Mouse (Mus musculus) midbrain, embryonic 14.5 days (tissue): ENCODE data around the gene Ttc28. TPM values are rescaled to one million over a fixed set of nuclear protein-coding genes. Genes with fewer than 3 reads are reported as not detected.

Source experiments
- ATAC-seq: fragments of 200-750 bp; cut with Nextera tagmentation; 2 replicates; pipeline ENCODE4 v1.8.0; 2017; ENCODE audit warnings: moderate number of reproducible peaks, moderate library complexity; ENCODE audit not compliant: low FRiP score, low TSS enrichment
- DNase-seq: peaks from one replicate; pipeline ENCODE4 v3.0.0-alpha.2; 2015
- H3K27ac ChIP-seq: fragments of 300-500 bp; sonication (generic); replicated peaks from 2 replicates; pipeline ENCODE4 v1.5.1; 2014; ENCODE audit warnings: mild to moderate bottlenecking, low read depth, low read length, moderate library complexity
- H3K27me3 ChIP-seq: fragments of 300-500 bp; sonication (generic); 2 replicates; pipeline ENCODE4 v1.6.1; 2014; ENCODE audit warnings: low read length, control low read depth, mixed read lengths; ENCODE audit not compliant: control insufficient read depth, insufficient read depth
- H3K36me3 ChIP-seq: fragments of 300-500 bp; sonication (generic); 2 replicates; pipeline ENCODE4 v1.6.1; 2014; ENCODE audit warnings: low read length, control low read depth; ENCODE audit not compliant: control insufficient read depth, insufficient read depth
- H3K4me1 ChIP-seq: fragments of 300-500 bp; sonication (generic); 2 replicates; pipeline ENCODE4 v1.6.1; 2014; ENCODE audit warnings: mild to moderate bottlenecking, antibody characterized with exemption, low read length, control low read depth; ENCODE audit not compliant: control insufficient read depth, insufficient read depth
- H3K4me2 ChIP-seq: fragments of 300-500 bp; sonication (generic); 2 replicates; pipeline ENCODE4 v1.6.1; 2014; ENCODE audit warnings: mild to moderate bottlenecking, low read length, moderate library complexity
- H3K4me3 ChIP-seq: fragments of 300-500 bp; sonication (generic); replicated peaks from 2 replicates; pipeline ENCODE4 v1.5.1; 2014; ENCODE audit warnings: low read depth, low read length
- H3K9ac ChIP-seq: fragments of 300-500 bp; sonication (generic); replicated peaks from 2 replicates; pipeline ENCODE4 v1.6.1; 2014; ENCODE audit warnings: mild to moderate bottlenecking, low read length, moderate library complexity
- H3K9me3 ChIP-seq: fragments of 300-500 bp; sonication (generic); 2 replicates; pipeline ENCODE4 v1.6.1; 2016; ENCODE audit warnings: low read length, control low read depth, mixed read lengths; ENCODE audit not compliant: control insufficient read depth
- WGBS: fragments of 180-500 bp; shearing (Covaris S2); extraction: QIAGEN DNeasy Blood & Tissue Kit; methylation state at CpG from one replicate; pipeline ENCODE4 v1.1.7; 2014; 5-methylcytosine and 5-hydroxymethylcytosine counted together
- polyA plus RNA-seq: library from polyadenylated mRNA; unstranded; fragments of >200 nt; fragmentation: Nextera tagmentation; extraction: Ambion mirVana; gene quantifications from 2 replicates; pipeline ENCODE4 v1.2.1, GENCODE M21; 2014

Ttc28 gene
- polyA plus RNA-seq, 1 experiment from 2014 or later: 30.9 TPM

GRCm38 (mm10) chr5:111217447-111218110 lies 338.0 kb downstream of the Ttc28 start:
- Histone ChIP-seq H3K9me3 (no peaks in the 10 kb centered on the region), H3K27me3 (no peaks in the 10 kb centered on the region), H3K4me1 (peaks cover 89% of the 10 kb centered on the region), H3K27ac (peak overlapping the region; percentile 58), H3K36me3 (no peaks in the 10 kb centered on the region), H3K9ac (no peak overlapping the region), H3K4me2 (no peak overlapping the region), H3K4me3 (no peak overlapping the region)
- WGBS: 55% methylated on average over 18 of the region's 18 CpGs
- DNase-seq: peak; percentile 40
- no peak for ATAC-seq

GRCm38 (mm10) chr5:111218111-111218891 lies 338.7 kb downstream of the Ttc28 start:
- DNase-seq: no peak
- Histone ChIP-seq H3K4me1 (peaks cover 85% of the 10 kb centered on the region), H3K27me3 (no peaks in the 10 kb centered on the region), H3K9ac (no peak overlapping the region), H3K36me3 (peaks cover 2% of the 10 kb centered on the region), H3K9me3 (no peaks in the 10 kb centered on the region), H3K4me3 (no peak overlapping the region), H3K27ac (peak overlapping the region; percentile 58), H3K4me2 (no peak overlapping the region)
- 53% methylated on average over 6 of the region's 6 CpGs for whole genome bisulfite sequencing
- no peak for ATAC-seq

- Histone ChIP-seq H3K9me3 (no peaks in the 10 kb centered on the region), H3K36me3 (peaks cover 9% of the 10 kb centered on the region), H3K4me3 (no peak overlapping the region), H3K27me3 (no peaks in the 10 kb centered on the region), H3K4me2 (no peak overlapping the region), H3K4me1 (peaks cover 78% of the 10 kb centered on the region), H3K9ac (no peak overlapping the region), H3K27ac (peak overlapping the region; percentile 57)
- ATAC-seq: no peak
- WGBS: 51% methylated on average over 5 of the region's 5 CpGs
- no peak for DNase-seq
Observed at GRCm38 (mm10) chr5:111218998-111219397, 339.4 kb downstream of the Ttc28 start.

- H3K4me2 ChIP-seq: no peak overlapping the region
- DNase-seq (peak; percentile 86), ATAC-seq (peak; percentile 83)
- peak overlapping the region; percentile 52 for H3K9ac ChIP-seq
- H3K27ac ChIP-seq: peak overlapping the region; percentile 94
- H3K36me3 ChIP-seq: peaks cover 26% of the 10 kb centered on the region
- no peaks in the 10 kb centered on the region for H3K9me3 ChIP-seq
- 4% methylated on average over 16 of the region's 16 CpGs for WGBS
- H3K4me1 ChIP-seq: peaks cover 59% of the 10 kb centered on the region
- H3K4me3 ChIP-seq: no peak overlapping the region
- H3K27me3 ChIP-seq: no peaks in the 10 kb centered on the region
Observed at GRCm38 (mm10) chr5:111220679-111221380, 341.2 kb downstream of the Ttc28 start.

- Histone ChIP-seq H3K9me3 (no peaks in the 10 kb centered on the region), H3K27ac (no peak overlapping the region), H3K9ac (no peak overlapping the region), H3K4me3 (no peak overlapping the region), H3K27me3 (no peaks in the 10 kb centered on the region), H3K4me2 (no peak overlapping the region), H3K4me1 (peaks cover 52% of the 10 kb centered on the region), H3K36me3 (peaks cover 36% of the 10 kb centered on the region)
- no peak for ATAC-seq
- no peak for DNase-seq
- 46% methylated on average over 11 of the region's 11 CpGs for WGBS
Observed at GRCm38 (mm10) chr5:111222820-111223219, 343.2 kb downstream of the Ttc28 start.

- Histone ChIP-seq H3K27ac (0 out of 2 replicates have a peak overlapping the region, but pooled peaks have one; percentile 26), H3K4me1 (peaks cover 51% of the 10 kb centered on the region), H3K36me3 (peaks cover 47% of the 10 kb centered on the region), H3K27me3 (no peaks in the 10 kb centered on the region), H3K4me3 (no peak overlapping the region), H3K9ac (no peak overlapping the region), H3K4me2 (no peak overlapping the region), H3K9me3 (no peaks in the 10 kb centered on the region)
- WGBS: 88% methylated on average over 11 of the region's 11 CpGs
- ATAC-seq (no peak), DNase-seq (no peak)
Observed at GRCm38 (mm10) chr5:111225306-111225705, 345.7 kb downstream of the Ttc28 start.

- 0 out of 2 replicates have a peak overlapping the region, but pooled peaks have one; percentile 49 for H3K27ac ChIP-seq
- H3K27me3 ChIP-seq: no peaks in the 10 kb centered on the region
- H3K4me3 ChIP-seq: no peak overlapping the region
- no peak overlapping the region for H3K9ac ChIP-seq
- peaks cover 50% of the 10 kb centered on the region for H3K36me3 ChIP-seq
- no peaks in the 10 kb centered on the region for H3K9me3 ChIP-seq
- DNase-seq (no peak), ATAC-seq (no peak)
- WGBS: 83% methylated on average over 10 of the region's 10 CpGs
- no peak overlapping the region for H3K4me2 ChIP-seq
- peaks cover 47% of the 10 kb centered on the region for H3K4me1 ChIP-seq
Observed at GRCm38 (mm10) chr5:111226486-111226885, 346.9 kb downstream of the Ttc28 start.

- no peaks in the 10 kb centered on the region for H3K9me3 ChIP-seq
- H3K4me3 ChIP-seq: no peak overlapping the region
- DNase-seq (no peak), ATAC-seq (no peak)
- peaks cover 39% of the 10 kb centered on the region for H3K4me1 ChIP-seq
- 0 out of 2 replicates have a peak overlapping the region, but pooled peaks have one; percentile 9 for H3K9ac ChIP-seq
- H3K27me3 ChIP-seq: no peaks in the 10 kb centered on the region
- peaks cover 59% of the 10 kb centered on the region for H3K36me3 ChIP-seq
- no peak overlapping the region for H3K4me2 ChIP-seq
- peak overlapping the region; percentile 58 for H3K27ac ChIP-seq
- WGBS: 48% methylated on average over 5 of the region's 5 CpGs
Observed at GRCm38 (mm10) chr5:111227850-111228249, 348.2 kb downstream of the Ttc28 start.
